Mouse (Mus musculus): ENCODE measurements at regions not wholly inside any gene's neighbourhood (a gene's known extent, or its start where the extent isn't known, plus 50 kb on each side); places are given as distances from the start of the nearest gene placed in this dataset.
"Not testable (repeated sequence)": the region's sequence is repeated elsewhere in the genome, so short reads cannot be mapped to it uniquely, and the experiment has no call there.

- no peak for DNase-seq (ENCODE audit: low spot score in 2 of 2)
These were observed 189.8 kb upstream of the Tsc22d2 start for GRCm38 (mm10) chr3:58224696-58225095.

- DNase-seq (ENCODE audit: low spot score in 2 of 2) = no peak
These were observed 187.8 kb upstream of the Tsc22d2 start for GRCm38 (mm10) chr3:58226447-58227321.

GRCm38 (mm10) chr3:58227322-58227627 is 187.2 kb upstream of the Tsc22d2 start:
- no peak for DNase-seq (ENCODE audit: low spot score in 2 of 2)

- DNase-seq (ENCODE audit: low spot score in 2 of 2) = no peak
These were observed 186.3 kb upstream of the Tsc22d2 start for GRCm38 (mm10) chr3:58228189-58228588.

GRCm38 (mm10) chr3:58231746-58232145 is 182.8 kb upstream of the Tsc22d2 start:
- no peak for DNase-seq (ENCODE audit: low spot score in 2 of 2)

- DNase-seq (ENCODE audit: low spot score in 2 of 2) = no peak
These were observed 181.2 kb upstream of the Tsc22d2 start for GRCm38 (mm10) chr3:58233296-58233695.

- no peak for DNase-seq (ENCODE audit: low spot score in 2 of 2)
These were observed 179.5 kb upstream of the Tsc22d2 start for GRCm38 (mm10) chr3:58234846-58235630.

GRCm38 (mm10) chr3:58238111-58238510 is 176.4 kb upstream of the Tsc22d2 start:
- no peak for DNase-seq (ENCODE audit: low spot score in 2 of 2)

- no peak for DNase-seq (ENCODE audit: low spot score in 2 of 2)
These were observed 173.7 kb upstream of the Tsc22d2 start for GRCm38 (mm10) chr3:58240775-58241174.

- DNase-seq (ENCODE audit: low spot score in 2 of 2) = no peak
These were observed 169.2 kb upstream of the Tsc22d2 start for GRCm38 (mm10) chr3:58245361-58245760.

- no peak for DNase-seq (ENCODE audit: low spot score in 2 of 2)
These were observed 166.5 kb upstream of the Tsc22d2 start for GRCm38 (mm10) chr3:58247989-58248388.

GRCm38 (mm10) chr3:58253942-58254341 is 160.6 kb upstream of the Tsc22d2 start:
- peak; percentile 45 to 52 for DNase-seq (ENCODE audit: low spot score in 2 of 2)

GRCm38 (mm10) chr3:58267606-58268325 is 146.7 kb upstream of the Tsc22d2 start:
- DNase-seq (ENCODE audit: low spot score in 2 of 2) = no peak

- not testable (repeated sequence) for DNase-seq (ENCODE audit: low spot score in 2 of 2)
These were observed 143.1 kb upstream of the Tsc22d2 start for GRCm38 (mm10) chr3:58271441-58271840.

GRCm38 (mm10) chr3:58281291-58281690 is 133.2 kb upstream of the Tsc22d2 start:
- DNase-seq (ENCODE audit: low spot score in 2 of 2) = no peak

GRCm38 (mm10) chr3:58284371-58284770 is 130.1 kb upstream of the Tsc22d2 start:
- DNase-seq (ENCODE audit: low spot score in 2 of 2) = not testable (repeated sequence)

- DNase-seq (ENCODE audit: low spot score in 2 of 2) = no peak
These were observed 118.7 kb upstream of the Tsc22d2 start for GRCm38 (mm10) chr3:58295810-58296209.

GRCm38 (mm10) chr3:58300213-58300612 is 114.3 kb upstream of the Tsc22d2 start:
- DNase-seq (ENCODE audit: low spot score in 2 of 2) = no peak

GRCm38 (mm10) chr3:58300801-58301485 is 113.6 kb upstream of the Tsc22d2 start:
- no peak for DNase-seq (ENCODE audit: low spot score in 2 of 2)

- no peak for DNase-seq (ENCODE audit: low spot score in 2 of 2)
These were observed 112.2 kb upstream of the Tsc22d2 start for GRCm38 (mm10) chr3:58302322-58302721.

GRCm38 (mm10) chr3:58303746-58304145 is 110.8 kb upstream of the Tsc22d2 start:
- no peak for DNase-seq (ENCODE audit: low spot score in 2 of 2)

GRCm38 (mm10) chr3:58309601-58310000 is 104.9 kb upstream of the Tsc22d2 start:
- DNase-seq (ENCODE audit: low spot score in 2 of 2) = no peak

All from right cerebral cortex, postnatal 36 days (tissue).